Mouse (Mus musculus) hematopoietic stem cell, adult 5-6 weeks (primary cell): ENCODE data around the gene Cars2. TPM values are rescaled to one million over a fixed set of nuclear protein-coding genes. Genes with fewer than 3 reads are reported as not detected.
"Not testable (repeated sequence)": the region's sequence is repeated elsewhere in the genome, so short reads cannot be mapped to it uniquely, and the experiment has no call there.

Experiments used
- ATAC-seq, 2 experiments: fragments of 125-278 bp in 1 of 2; replicated peaks in 1 of 2; 2 replicates each; pipeline ENCODE4 v1.8.0; 2016 to 2017; ENCODE audit warnings: inconsistent platforms in 2 of 2, mild to moderate bottlenecking in 2 of 2, moderate number of reproducible peaks in 2 of 2, low read depth in 1 of 2, moderate TSS enrichment in 1 of 2; ENCODE audit not compliant: low FRiP score in 2 of 2, poor library complexity in 2 of 2, severe bottlenecking in 2 of 2, insufficient read depth in 1 of 2, low TSS enrichment in 1 of 2
- total RNA-seq: library from RNA; stranded (forward); fragments of 172-1452, 232-1000 nt; gene quantifications from 2 replicates; pipeline ENCODE4 v1.2.3, GENCODE M21; 2017

Gene Cars2
- total RNA-seq, 1 experiment from 2014 or later, result 37.0 TPM

- ATAC-seq, result no peak
Observed at GRCm38 (mm10) chr8:11487229-11487628, 63.4 kb downstream of the Cars2 start.

GRCm38 (mm10) chr8:11486142-11486541 lies 64.4 kb downstream of the Cars2 start:
- ATAC-seq, result peak; percentile 70 to 71; a peak in 3 of 4 replicates

DNA sequence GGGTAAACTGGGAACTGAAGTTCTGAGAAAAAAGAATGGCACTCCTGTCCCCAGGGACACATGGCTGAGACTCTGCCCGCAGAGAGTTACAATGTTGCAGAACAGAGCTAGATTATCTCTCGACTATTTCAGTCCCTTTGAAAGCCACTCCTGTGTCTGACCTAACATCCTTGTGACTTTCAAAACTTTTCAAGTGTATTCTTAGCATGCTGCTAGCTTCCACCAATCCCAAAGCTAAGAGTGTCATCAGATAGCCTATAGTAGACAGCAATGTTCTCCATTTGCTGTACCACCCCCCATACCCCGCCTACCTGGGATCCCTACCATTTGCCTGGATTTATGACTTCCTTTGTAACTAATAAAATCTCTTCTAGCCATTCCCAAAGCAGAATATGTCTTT lies 68.0 kb downstream of the Cars2 start:
- ATAC-seq, result no peak

DNA sequence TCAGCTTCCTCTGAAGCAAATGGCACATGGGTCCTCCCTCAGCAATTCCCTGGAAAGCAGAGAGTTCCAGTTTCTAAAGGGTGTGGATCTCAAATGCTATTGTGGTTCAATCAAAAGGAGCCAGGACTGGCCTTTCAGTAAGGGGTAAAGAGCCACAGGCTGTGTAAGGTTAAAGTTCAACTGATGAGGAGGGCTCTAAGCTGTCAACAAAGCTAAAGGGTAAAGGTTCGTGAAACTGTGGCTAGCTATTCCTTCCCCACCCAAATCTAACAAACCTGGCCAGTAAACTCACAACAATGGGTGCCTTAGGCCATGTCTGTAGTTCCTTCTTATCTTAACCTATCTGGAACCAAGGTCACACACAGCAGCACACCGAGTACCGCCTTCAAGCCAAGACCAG lies 68.7 kb downstream of the Cars2 start:
- ATAC-seq, result no peak

- ATAC-seq, result no peak
Observed at GRCm38 (mm10) chr8:11479591-11479990, 71.0 kb downstream of the Cars2 start.

- no peak for ATAC-seq
Observed at GRCm38 (mm10) chr8:11478807-11479527, 71.6 kb downstream of the Cars2 start.

DNA sequence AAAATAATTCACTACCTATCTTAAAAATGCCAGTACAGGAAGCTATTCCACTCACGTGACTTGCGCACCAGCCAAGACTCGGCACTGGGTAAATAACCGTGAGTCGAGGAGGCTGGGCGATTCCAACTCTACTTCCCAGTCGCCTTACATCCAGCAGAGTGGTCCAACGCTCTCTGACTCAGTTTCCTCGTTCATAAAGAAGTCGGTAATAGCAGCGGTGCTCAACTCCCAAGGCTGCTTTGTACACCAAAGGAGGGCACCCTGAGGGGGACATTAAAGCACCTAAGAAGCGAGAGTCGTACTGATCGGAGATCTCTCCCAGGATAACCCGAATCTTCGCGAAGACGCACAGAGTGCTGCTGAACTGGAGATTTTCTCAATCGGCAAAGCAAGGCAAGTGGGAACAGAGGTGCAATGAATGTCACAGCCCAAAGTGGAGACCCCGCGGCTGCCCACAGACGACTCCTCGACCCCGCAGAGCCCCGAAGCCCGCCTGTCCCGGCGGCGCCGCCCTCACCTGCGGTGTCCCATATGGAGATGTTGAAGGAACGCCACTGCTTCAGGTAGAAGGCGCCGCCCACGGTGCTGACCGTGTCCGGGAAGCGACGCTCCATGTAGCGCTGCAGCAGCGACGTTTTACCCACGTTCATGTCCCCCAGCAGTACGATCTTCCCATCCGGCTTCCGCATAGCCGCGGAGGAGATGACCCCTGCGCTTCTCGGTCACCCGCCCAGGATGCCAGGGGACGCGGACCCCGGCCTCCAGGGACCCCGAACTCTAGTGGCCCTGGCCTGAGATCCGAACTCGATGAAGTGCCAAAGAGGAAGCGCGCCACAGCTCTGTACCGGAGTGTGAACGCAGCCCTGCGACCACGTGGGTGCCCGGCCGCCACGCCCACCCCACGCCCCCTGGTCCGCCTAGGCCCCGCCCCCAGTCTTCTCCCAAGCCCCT lies 72.5 kb downstream of the Cars2 start, which contains the start of gene Rab20:
Gene Rab20 (minus strand): TSS at position 900 of the 951 bp plus-strand sequence.
- ATAC-seq, result peak; percentile 43 to 74; a peak in 3 of 4 replicates

GRCm38 (mm10) chr8:11477178-11477553 lies 73.4 kb downstream of the Cars2 start:
- no peak for ATAC-seq

GRCm38 (mm10) chr8:11476338-11477177 lies 74.0 kb downstream of the Cars2 start:
- ATAC-seq, result peak; percentile 47 to 58; a peak in 3 of 4 replicates

GRCm38 (mm10) chr8:11475876-11476275 lies 74.7 kb downstream of the Cars2 start:
- no peak for ATAC-seq

- no peak for ATAC-seq
Observed at GRCm38 (mm10) chr8:11475397-11475796, 75.2 kb downstream of the Cars2 start.

DNA sequence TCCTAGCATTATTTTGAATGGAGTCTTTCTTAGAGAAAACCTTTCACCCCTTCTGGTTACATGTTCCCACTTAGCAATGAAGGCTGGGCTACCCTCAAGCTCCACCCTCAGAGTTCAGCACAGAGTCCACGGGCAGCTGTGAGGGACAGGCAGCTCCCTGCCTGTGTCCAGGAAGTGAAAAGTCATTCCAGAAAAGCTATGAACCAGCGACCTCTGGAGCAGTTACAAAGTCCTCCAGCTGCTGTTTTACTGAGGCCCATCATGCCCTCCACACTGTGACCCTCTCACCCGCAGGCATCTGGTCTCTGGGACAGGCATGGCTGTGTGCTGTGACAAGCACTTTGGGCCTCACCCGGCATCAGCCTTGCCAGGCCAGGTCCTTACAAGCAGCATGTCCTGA lies 77.5 kb downstream of the Cars2 start:
- no peak for ATAC-seq

DNA sequence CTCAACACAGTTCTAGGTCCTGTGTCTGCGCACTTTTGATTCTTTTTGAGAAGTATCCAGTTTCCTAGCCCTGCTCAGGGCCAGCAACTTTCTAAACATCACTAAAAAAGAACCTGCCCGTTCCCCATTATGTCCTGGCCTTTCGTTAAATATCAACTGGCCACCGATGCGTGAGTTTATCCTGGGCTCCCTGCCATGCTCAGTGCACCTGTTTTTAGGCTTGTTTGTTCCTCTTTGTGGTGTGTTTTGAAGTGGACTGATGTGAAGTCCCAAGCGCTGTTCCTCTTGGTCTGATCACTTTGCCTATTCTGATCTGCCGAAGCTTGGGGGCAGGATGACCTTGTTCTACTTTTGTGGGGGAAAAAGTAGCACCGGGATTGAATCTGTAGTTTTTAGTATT lies 79.3 kb downstream of the Cars2 start:
- ATAC-seq, result peak; percentile 61 to 62

GRCm38 (mm10) chr8:11470694-11471093 lies 79.9 kb downstream of the Cars2 start:
- ATAC-seq, result no peak

DNA sequence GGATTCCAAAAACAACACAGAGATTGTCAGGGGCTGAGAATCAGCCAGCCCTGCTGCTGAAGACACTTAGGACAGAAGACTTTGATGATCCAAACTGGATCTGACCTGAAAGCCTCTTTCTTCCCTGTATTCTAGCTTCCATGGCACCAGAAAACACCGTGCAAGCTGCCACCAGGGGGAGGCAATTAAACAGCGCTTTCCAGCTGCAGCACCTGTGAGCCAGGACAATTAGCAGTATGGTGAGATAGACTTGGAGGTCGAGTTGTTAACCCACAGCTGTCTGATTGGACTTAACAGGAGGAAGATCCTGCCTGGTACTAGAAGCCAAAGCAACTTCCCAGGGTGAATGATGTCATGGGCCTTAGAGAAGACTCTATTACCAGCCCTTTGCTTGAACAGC lies 81.5 kb downstream of the Cars2 start:
- ATAC-seq, result no peak

GRCm38 (mm10) chr8:11466528-11466927 lies 84.1 kb downstream of the Cars2 start:
- ATAC-seq, result not testable (repeated sequence)

DNA sequence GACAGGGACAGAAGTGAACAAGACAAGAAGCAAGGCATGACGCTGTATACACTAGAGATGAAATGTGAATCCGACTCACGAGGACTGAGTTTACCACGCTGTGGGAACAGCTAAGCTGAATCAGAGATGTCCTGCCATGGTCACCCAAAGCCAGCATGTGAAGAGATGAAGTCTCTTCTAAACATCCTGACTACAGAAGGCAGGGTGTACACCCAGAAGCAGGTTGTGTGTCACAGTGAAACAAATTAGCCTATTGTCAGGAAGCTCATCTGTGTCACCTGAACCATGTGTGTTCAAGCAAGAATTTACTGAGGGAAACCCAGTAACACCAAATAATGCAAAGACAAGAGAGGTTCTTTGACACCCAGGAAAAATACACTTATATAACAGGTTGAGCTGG lies 85.0 kb downstream of the Cars2 start:
- no peak for ATAC-seq

GRCm38 (mm10) chr8:11464707-11464964 lies 85.9 kb downstream of the Cars2 start:
- 0 out of 4 replicates have a peak, but pooled peaks of 1 of the 2 experiments have one; percentile 3 for ATAC-seq
